Mouse (Mus musculus) adipose tissue, adult 10 weeks (tissue): ENCODE data around the gene Dmrtb1. TPM values are rescaled to one million over a fixed set of nuclear protein-coding genes. Genes with fewer than 3 reads are reported as not detected.

Experiments
- polyA plus RNA-seq: library from polyadenylated mRNA; stranded (reverse); fragments of 350-450 nt; fragmentation: Illumina TruSeq; extraction: RNeasy Lipid Tissue Mini Kit (QIAGEN cat#74804); gene quantifications from one replicate; pipeline ENCODE4 v1.2.3, GENCODE M21; 2014; ENCODE audit warnings: low read depth, low replicate concordance

Dmrtb1 gene
- 17.3 TPM for polyA plus RNA-seq

DNA sequence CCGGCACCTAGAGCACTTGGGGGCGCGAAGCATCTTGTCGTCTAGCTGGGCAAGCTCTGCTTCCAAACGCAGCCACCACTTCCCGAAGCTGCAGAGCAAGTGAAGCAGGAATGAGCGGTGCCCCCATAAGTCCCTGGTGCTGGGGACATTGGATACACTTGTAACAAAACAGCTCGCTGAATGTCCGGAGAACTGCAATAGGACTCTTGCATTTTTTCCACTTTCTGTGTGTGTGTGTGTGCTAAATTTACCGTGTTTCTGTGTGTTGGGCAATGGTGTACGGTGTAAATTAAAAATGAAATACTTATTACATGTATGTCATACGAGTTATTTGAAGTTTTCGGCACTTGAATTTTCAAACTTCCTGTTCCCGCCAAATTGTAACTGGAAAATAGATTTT is at the start of gene Dmrtb1:
TSS of gene Dmrtb1 (minus strand) at position 101 of the 400 bp plus-strand sequence.

Other genes with a start within 250 kb of the Dmrtb1 start
- gene Glis1, start 249.6 kb downstream of the Dmrtb1 start, polyA plus RNA-seq: 0.83 TPM
- 4.9 TPM for gene Lrp8, start 118.0 kb upstream of the Dmrtb1 start, polyA plus RNA-seq
- 76.0 TPM for gene Magoh, start 195.5 kb upstream of the Dmrtb1 start, polyA plus RNA-seq
- 78.1 TPM for gene 0610037L13Rik, start 205.6 kb upstream of the Dmrtb1 start, polyA plus RNA-seq
- 54.8 TPM for gene Cpt2, start 239.4 kb upstream of the Dmrtb1 start, polyA plus RNA-seq